Mouse (Mus musculus): ENCODE results near the gene Dtnbp1. TPM values are rescaled to one million over a fixed set of nuclear protein-coding genes. Genes with fewer than 3 reads are reported as not detected.

Gene Dtnbp1
- polyA plus RNA-seq, 1 experiment: 120 TPM

GRCm38 (mm10) chr13:45030830-45031229 is 28.9 kb upstream of the Dtnbp1 start:
- TF ChIP-seq POLR2A (IDR thresholded peaks at IDR 0.05; ENCODE audit: borderline replicate concordance, extremely low read depth, insufficient read depth, insufficient read length, poor library complexity, severe bottlenecking) (no peak), CTCF (IDR thresholded peaks at IDR 0.05; ENCODE audit: borderline replicate concordance, extremely low read depth, insufficient read depth, insufficient read length) (peak; percentile 100)
- peak; percentile 96 for DNase-seq (ENCODE audit: low read depth)

GRCm38 (mm10) chr13:45029791-45030190 is 27.8 kb upstream of the Dtnbp1 start:
- TF ChIP-seq CTCF (IDR thresholded peaks at IDR 0.05; ENCODE audit: borderline replicate concordance, extremely low read depth, insufficient read depth, insufficient read length) (no peak), POLR2A (IDR thresholded peaks at IDR 0.05; ENCODE audit: borderline replicate concordance, extremely low read depth, insufficient read depth, insufficient read length, poor library complexity, severe bottlenecking) (no peak)
- DNase-seq (ENCODE audit: low read depth): no peak

- TF ChIP-seq POLR2A (IDR thresholded peaks at IDR 0.05; ENCODE audit: borderline replicate concordance, extremely low read depth, insufficient read depth, insufficient read length, poor library complexity, severe bottlenecking) (no peak), CTCF (IDR thresholded peaks at IDR 0.05; ENCODE audit: borderline replicate concordance, extremely low read depth, insufficient read depth, insufficient read length) (no peak)
- DNase-seq (ENCODE audit: low read depth): no peak
Observed at GRCm38 (mm10) chr13:45026291-45026690, 24.3 kb upstream of the Dtnbp1 start.

GRCm38 (mm10) chr13:45024821-45025220 is 22.9 kb upstream of the Dtnbp1 start:
- no peak for DNase-seq (ENCODE audit: low read depth)
- TF ChIP-seq POLR2A (IDR thresholded peaks at IDR 0.05; ENCODE audit: borderline replicate concordance, extremely low read depth, insufficient read depth, insufficient read length, poor library complexity, severe bottlenecking) (no peak), CTCF (IDR thresholded peaks at IDR 0.05; ENCODE audit: borderline replicate concordance, extremely low read depth, insufficient read depth, insufficient read length) (no peak)

GRCm38 (mm10) chr13:45023356-45024150 is 21.6 kb upstream of the Dtnbp1 start:
- DNase-seq (ENCODE audit: low read depth): no peak
- TF ChIP-seq CTCF (IDR thresholded peaks at IDR 0.05; ENCODE audit: borderline replicate concordance, extremely low read depth, insufficient read depth, insufficient read length) (no peak), POLR2A (IDR thresholded peaks at IDR 0.05; ENCODE audit: borderline replicate concordance, extremely low read depth, insufficient read depth, insufficient read length, poor library complexity, severe bottlenecking) (no peak)

- DNase-seq (ENCODE audit: low read depth): peak; percentile 37
- TF ChIP-seq CTCF (IDR thresholded peaks at IDR 0.05; ENCODE audit: borderline replicate concordance, extremely low read depth, insufficient read depth, insufficient read length) (peak; percentile 49; the same call in 1 of the 2 replicates), POLR2A (IDR thresholded peaks at IDR 0.05; ENCODE audit: borderline replicate concordance, extremely low read depth, insufficient read depth, insufficient read length, poor library complexity, severe bottlenecking) (no peak)
Observed at GRCm38 (mm10) chr13:45008150-45008549, 6.2 kb upstream of the Dtnbp1 start.

GRCm38 (mm10) chr13:45007726-45008125 is 5.8 kb upstream of the Dtnbp1 start:
- TF ChIP-seq CTCF (IDR thresholded peaks at IDR 0.05; ENCODE audit: borderline replicate concordance, extremely low read depth, insufficient read depth, insufficient read length) (no peak), POLR2A (IDR thresholded peaks at IDR 0.05; ENCODE audit: borderline replicate concordance, extremely low read depth, insufficient read depth, insufficient read length, poor library complexity, severe bottlenecking) (no peak)
- no peak for DNase-seq (ENCODE audit: low read depth)

- DNase-seq (ENCODE audit: low read depth): peak; percentile 25
Observed at GRCm38 (mm10) chr13:45006483-45006882, 4.5 kb upstream of the Dtnbp1 start.

GRCm38 (mm10) chr13:45005861-45006260 is 3.9 kb upstream of the Dtnbp1 start:
- no peak for TF ChIP-seq POLR2A (IDR thresholded peaks at IDR 0.05; ENCODE audit: borderline replicate concordance, extremely low read depth, insufficient read depth, insufficient read length, poor library complexity, severe bottlenecking)
- DNase-seq (ENCODE audit: low read depth): no peak

More at GRCm38 (mm10) chr13:45006483-45006882, 4.5 kb upstream of the Dtnbp1 start:
- TF ChIP-seq CTCF (IDR thresholded peaks at IDR 0.05; ENCODE audit: borderline replicate concordance, extremely low read depth, insufficient read depth, insufficient read length) (peak; percentile 47; the same call in 1 of the 2 replicates), POLR2A (IDR thresholded peaks at IDR 0.05; ENCODE audit: borderline replicate concordance, extremely low read depth, insufficient read depth, insufficient read length, poor library complexity, severe bottlenecking) (no peak)

GRCm38 (mm10) chr13:45004987-45005592 is 3.1 kb upstream of the Dtnbp1 start:
- no peak for TF ChIP-seq POLR2A (IDR thresholded peaks at IDR 0.05; ENCODE audit: borderline replicate concordance, extremely low read depth, insufficient read depth, insufficient read length, poor library complexity, severe bottlenecking)
- no peak for TF ChIP-seq CTCF (IDR thresholded peaks at IDR 0.05; ENCODE audit: borderline replicate concordance, extremely low read depth, insufficient read depth, insufficient read length)
- no peak for DNase-seq (ENCODE audit: low read depth)

- TF ChIP-seq POLR2A (IDR thresholded peaks at IDR 0.05; ENCODE audit: borderline replicate concordance, extremely low read depth, insufficient read depth, insufficient read length, poor library complexity, severe bottlenecking) (no peak), CTCF (IDR thresholded peaks at IDR 0.05; ENCODE audit: borderline replicate concordance, extremely low read depth, insufficient read depth, insufficient read length) (no peak)
- DNase-seq (ENCODE audit: low read depth): peak; percentile 12
Observed at GRCm38 (mm10) chr13:45003026-45003425, 1.1 kb upstream of the Dtnbp1 start.

Measured in brain, embryonic 14.5 days (tissue).